In genomic region chr14:48024051-48024693, GRCm38 (mm10) we compare ENCODE assay signal across 17 mouse cellular contexts.
A peak's percentile ranks its signal among the peaks of the same experiment; 100 is the strongest.
DNase-seq lines count a peak whose midpoint lies in the region; ATAC-seq and TF ChIP-seq lines count a peak whose summit lies in the region.
"Had no signal": no experiment of that assay in that cellular context is flagged by ENCODE, and none has a peak within 500 bp of the region (broad histone marks: within the 10 kb centered on the region; RNA-seq: fewer than 3 reads in every experiment).

No protein-coding gene starts in this region.

- no peak overlapping the region for H3K4me3 ChIP-seq in heart, adult 2 months
- no peak overlapping the region for H3K4me3 ChIP-seq in liver, postnatal 0 days (ENCODE audit: low read depth, low read length)
- no peak overlapping the region for H3K4me3 ChIP-seq in liver, embryonic 12.5 days
- H3K4me3 ChIP-seq: gastrocnemius, adult 2 months; heart, embryonic 15.5 days; limb, embryonic 13.5 days had no signal

- no peak for TF ChIP-seq EP300 in heart, adult 2 months (IDR thresholded peaks at IDR 0.05; ENCODE audit: insufficient read depth, low read depth, low read length)
- TF ChIP-seq EP300 in liver, postnatal 0 days (IDR thresholded peaks at IDR 0.05; ENCODE audit: low read depth), result no peak

- DNase-seq in heart, adult 11 months, result peak; percentile 21
- no peak for DNase-seq in heart, adult 2 months
- DNase-seq in liver, postnatal 0 days, result no peak
- DNase-seq in brain, embryonic 18.5 days (ENCODE audit: low read depth, low spot score), result peak; percentile 45
- DNase-seq in lung, postnatal 14 days, result peak; percentile 7
- no peak for DNase-seq in frontal cortex, postnatal 14 days (ENCODE audit: low spot score in 2 of 2)
- DNase-seq: adrenal gland, postnatal 14 days; gastrocnemius, adult 2 months; heart, adult 18-20 months; kidney, adult 2 months; kidney, postnatal 25 days; midbrain, embryonic 14.5 days; retina, postnatal 1 day had no signal

- no peaks in the 10 kb centered on the region for H3K79me2 ChIP-seq in heart, adult 2 months (replicated peaks; ENCODE audit: control insufficient read depth, insufficient read depth, low read length)

- H3K9ac ChIP-seq in heart, adult 2 months (ENCODE audit: low read depth, low read length), result no peak overlapping the region
- H3K9ac ChIP-seq in liver, postnatal 0 days (replicated peaks), result no peak overlapping the region
- H3K9ac ChIP-seq in liver, embryonic 12.5 days, result no peak overlapping the region
- H3K9ac ChIP-seq: heart, embryonic 15.5 days; limb, embryonic 13.5 days had no signal

- no peaks in the 10 kb centered on the region for H3K4me1 ChIP-seq in heart, adult 2 months (ENCODE audit: control insufficient read depth, insufficient read depth, low read length)
- H3K4me1 ChIP-seq in liver, postnatal 0 days (ENCODE audit: insufficient read depth), result no peaks in the 10 kb centered on the region
- no peaks in the 10 kb centered on the region for H3K4me1 ChIP-seq in liver, embryonic 12.5 days
- H3K4me1 ChIP-seq: heart, embryonic 15.5 days; limb, embryonic 13.5 days had no signal

- intact Hi-C loops in heart, adult 2 months (cut with DNase I), result loop anchor here (10.0 kb wide), 1 partner anchor 61 kb away; no protein-coding TSS in a partner anchor

- no peak for TF ChIP-seq POLR2A in heart, adult 2 months (IDR thresholded peaks at IDR 0.05; ENCODE audit: insufficient read depth, low read depth, low read length)

- no peak overlapping the region for H3K4me2 ChIP-seq in liver, postnatal 0 days (ENCODE audit: low read depth, low read length)
- no peak overlapping the region for H3K4me2 ChIP-seq in liver, embryonic 12.5 days
- H3K4me2 ChIP-seq: heart, embryonic 15.5 days; limb, embryonic 13.5 days had no signal

- H3K36me3 ChIP-seq in heart, adult 2 months (ENCODE audit: control insufficient read depth, insufficient read depth, low read length), result no peaks in the 10 kb centered on the region
- no peaks in the 10 kb centered on the region for H3K36me3 ChIP-seq in liver, postnatal 0 days (replicated peaks; ENCODE audit: insufficient read depth, low read length)
- H3K36me3 ChIP-seq in liver, embryonic 12.5 days, result no peaks in the 10 kb centered on the region
- H3K36me3 ChIP-seq: heart, embryonic 15.5 days; limb, embryonic 13.5 days had no signal

- no peaks in the 10 kb centered on the region for H3K27me3 ChIP-seq in heart, adult 2 months (ENCODE audit: control insufficient read depth, insufficient read depth, low read length)
- H3K27me3 ChIP-seq in liver, postnatal 0 days (ENCODE audit: insufficient read depth, low read length), result no peaks in the 10 kb centered on the region
- no peaks in the 10 kb centered on the region for H3K27me3 ChIP-seq in liver, embryonic 12.5 days (replicated peaks)
- H3K27me3 ChIP-seq: heart, embryonic 15.5 days; limb, embryonic 13.5 days had no signal

- WGBS in heart, adult 2 months, result 66% methylated on average over 8 of the region's 8 CpGs
- 67% methylated on average over 8 of the region's 8 CpGs for WGBS in liver, postnatal 0 days (ENCODE audit: insufficient replicate concordance)
- WGBS in liver, embryonic 12.5 days (ENCODE audit: insufficient replicate concordance), result 68% methylated on average over 8 of the region's 8 CpGs

- peak; percentile 57 for ATAC-seq in liver, postnatal 0 days
- ATAC-seq in liver, embryonic 12.5 days, result no peak

- no peak overlapping the region for H3K27ac ChIP-seq in heart, adult 2 months
- no peak overlapping the region for H3K27ac ChIP-seq in liver, postnatal 0 days (ENCODE audit: low read depth)
- no peak overlapping the region for H3K27ac ChIP-seq in liver, embryonic 12.5 days
- H3K27ac ChIP-seq: gastrocnemius, adult 2 months; heart, embryonic 15.5 days; limb, embryonic 13.5 days; macrophage had no signal

- no peaks in the 10 kb centered on the region for H3K9me3 ChIP-seq in liver, postnatal 0 days (ENCODE audit: low read length)
- no peaks in the 10 kb centered on the region for H3K9me3 ChIP-seq in liver, embryonic 12.5 days (replicated peaks)
- H3K9me3 ChIP-seq: heart, embryonic 15.5 days had no signal

- no peak for TF ChIP-seq CTCF in heart, adult 2 months (IDR thresholded peaks at IDR 0.05)
- no peak for TF ChIP-seq CTCF in liver, postnatal 0 days (IDR thresholded peaks at IDR 0.05; ENCODE audit: low read depth)

Comparison
In these comparisons a context has a peak if more than half of its experiments do, and no peak if none do; other contexts are left out.
1. DNase-seq: peak in heart, adult 11 months (single experiment), brain, embryonic 18.5 days (single experiment) and lung, postnatal 14 days (single experiment); none in heart, adult 2 months (0 of 2), liver, postnatal 0 days (single experiment) and frontal cortex, postnatal 14 days (0 of 2).